Mouse (Mus musculus) olfactory bulb, adult 2 months (tissue): Measurements from ENCODE around the gene Myo3b.

Source experiments
- CTCF ChIP-seq: fragments of 200-500 bp; IDR thresholded peaks from 2 replicates; pipeline ENCODE4 v1.5.1; 2012; ENCODE audit warnings: low read depth, mild to moderate bottlenecking, low read length, moderate library complexity; ENCODE audit not compliant: insufficient read depth
- POLR2A ChIP-seq: fragments of 200-500 bp; IDR thresholded peaks from 2 replicates; pipeline ENCODE4 v1.6.1; 2012; ENCODE audit warnings: mild to moderate bottlenecking, low read depth, low read length, moderate library complexity; ENCODE audit not compliant: insufficient read depth

- TF ChIP-seq CTCF (no peak), POLR2A (no peak)
These were observed 349.7 kb downstream of the Myo3b start for GRCm38 (mm10) chr2:70388645-70389044.
